Mouse (Mus musculus) C2C12 (cell line): ENCODE measurements around the gene Chst15. TPM values are rescaled to one million over a fixed set of nuclear protein-coding genes. Genes with fewer than 3 reads are reported as not detected.

Experiments
- H3K27me3 ChIP-seq: one replicate; pipeline ENCODE4 v1.6.1; 2011; ENCODE audit not compliant: control insufficient read depth, insufficient read depth, insufficient read length
- H3K36me3 ChIP-seq: one replicate; pipeline ENCODE4 v1.6.1; 2011; ENCODE audit not compliant: control insufficient read depth, insufficient read depth
- H3K4me3 ChIP-seq: one replicate; pipeline ENCODE4 v1.5.1; 2011; ENCODE audit warnings: mild to moderate bottlenecking, control low read depth; ENCODE audit not compliant: poor library complexity, insufficient read depth, severe bottlenecking
- H3K79me2 ChIP-seq: one replicate; pipeline ENCODE4 v1.6.1; 2011; ENCODE audit not compliant: control insufficient read depth, insufficient read depth
- H3K79me3 ChIP-seq: one replicate; pipeline ENCODE4 v1.6.1; 2011; ENCODE audit warnings: low read depth, control low read depth
- H3ac ChIP-seq: one replicate; pipeline ENCODE3; 2011; ENCODE audit warnings: low read depth; ENCODE audit not compliant: control insufficient read depth, insufficient read length
- CEBPB ChIP-seq: IDR thresholded peaks from one replicate; pipeline ENCODE4 v1.6.1; 2011; ENCODE audit warnings: low read depth, mild to moderate bottlenecking, control low read depth, moderate library complexity
- CTCF ChIP-seq: IDR thresholded peaks from one replicate; pipeline ENCODE4 v1.5.1; 2011; ENCODE audit not compliant: control insufficient read depth, insufficient read depth, insufficient read length
- FOSL1 ChIP-seq: IDR thresholded peaks from one replicate; pipeline ENCODE4 v1.8.0; 2011; ENCODE audit warnings: mild to moderate bottlenecking, low read length; ENCODE audit not compliant: poor library complexity, insufficient read depth, severe bottlenecking
- MAX ChIP-seq: IDR thresholded peaks from one replicate; pipeline ENCODE4 v1.6.1; 2011; ENCODE audit warnings: mild to moderate bottlenecking, control low read depth
- MYOD1 ChIP-seq: IDR thresholded peaks from one replicate; pipeline ENCODE4 v1.6.1; 2011; ENCODE audit warnings: low read depth; ENCODE audit not compliant: control insufficient read depth, insufficient read length
- MYOG ChIP-seq: IDR thresholded peaks from one replicate; pipeline ENCODE4 v1.6.1; 2011; ENCODE audit not compliant: control insufficient read depth, insufficient read length; ENCODE audit errors: extremely low read depth
- USF1 ChIP-seq: IDR thresholded peaks from one replicate; pipeline ENCODE4 v1.6.1; 2011; ENCODE audit warnings: low read depth, mild to moderate bottlenecking, control low read depth, moderate library complexity
- polyA plus RNA-seq: library from polyadenylated mRNA; unstranded; fragments of >200 nt; fragmentation: generic; extraction: Trizol; gene quantifications from one replicate; pipeline ENCODE4 v1.2.1, GENCODE M21; 2012; ENCODE audit warnings: missing spikeins

Gene Chst15
- polyA plus RNA-seq, 1 experiment = 8.9 TPM

DNA sequence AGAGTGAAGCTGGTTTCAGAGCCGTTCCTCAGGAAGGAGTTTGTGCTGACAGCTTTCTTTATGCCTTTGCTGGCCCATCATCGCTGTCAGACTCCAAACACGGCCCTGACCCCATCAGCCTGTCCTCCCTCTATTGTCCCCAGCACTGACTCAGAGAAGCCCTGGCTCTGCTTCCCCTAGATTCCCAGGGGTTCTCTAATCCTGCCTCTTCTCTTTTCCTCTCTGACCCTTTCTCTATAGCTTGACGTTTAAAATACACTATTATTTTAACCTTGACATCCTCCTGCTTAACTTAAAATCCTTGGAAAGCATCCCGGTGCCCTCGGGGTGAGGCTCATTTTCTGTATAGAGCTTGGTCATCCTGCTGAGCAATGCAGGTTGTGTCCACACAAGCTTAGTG is 117.3 kb downstream of the Chst15 start:
- H3K36me3 ChIP-seq = no peaks in the 10 kb centered on the region
- H3ac ChIP-seq = no peak overlapping the region
- TF ChIP-seq CTCF = no peak
- TF ChIP-seq USF1 = no peak
- no peaks in the 10 kb centered on the region for H3K79me3 ChIP-seq
- H3K27me3 ChIP-seq = peaks cover 41% of the 10 kb centered on the region
- no peak overlapping the region for H3K4me3 ChIP-seq
- H3K79me2 ChIP-seq = no peaks in the 10 kb centered on the region

GRCm38 (mm10) chr7:132198806-132199205 is 118.2 kb downstream of the Chst15 start:
- no peak for TF ChIP-seq MYOD1
- no peak for TF ChIP-seq FOSL1
- Histone ChIP-seq H3K79me2 (no peaks in the 10 kb centered on the region), H3ac (no peak overlapping the region), H3K36me3 (no peaks in the 10 kb centered on the region), H3K79me3 (no peaks in the 10 kb centered on the region), H3K27me3 (peaks cover 41% of the 10 kb centered on the region), H3K4me3 (no peak overlapping the region)

DNA sequence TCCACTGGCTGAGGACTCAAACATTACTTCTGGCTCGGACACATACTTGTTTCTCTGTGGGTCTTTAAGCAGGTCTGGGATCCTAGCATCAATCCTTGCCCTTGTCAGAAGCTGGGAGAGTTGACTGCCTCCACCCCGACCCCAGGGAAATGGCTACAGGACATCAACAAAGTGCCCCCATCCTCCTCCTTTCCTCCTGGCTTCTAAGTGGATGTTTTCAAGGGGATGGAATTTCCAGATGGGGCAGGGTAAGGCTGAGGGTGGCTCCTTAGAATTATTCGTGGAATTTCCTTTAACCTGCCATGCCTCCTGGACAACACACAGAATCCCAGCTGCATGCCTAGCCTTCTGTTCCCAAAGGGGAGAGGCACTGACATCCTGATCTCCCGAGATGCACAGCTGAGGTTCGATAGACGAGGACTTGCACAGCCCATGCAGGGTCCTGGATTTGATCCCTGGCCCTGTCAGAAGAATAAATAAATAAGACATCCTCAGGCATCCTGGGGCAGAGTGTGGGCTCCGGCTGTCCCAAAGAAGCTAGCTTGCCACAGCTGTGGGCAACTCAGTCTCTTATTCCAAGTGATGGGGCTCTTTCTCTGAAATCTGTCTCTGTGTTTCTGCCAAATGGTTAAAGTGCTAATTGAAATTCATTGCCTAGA is 119.1 kb downstream of the Chst15 start:
- H3K36me3 ChIP-seq = no peaks in the 10 kb centered on the region
- no peaks in the 10 kb centered on the region for H3K79me3 ChIP-seq
- no peak for TF ChIP-seq CTCF
- no peak for TF ChIP-seq USF1
- TF ChIP-seq CEBPB = no peak
- TF ChIP-seq MAX = no peak
- TF ChIP-seq MYOD1 = no peak
- no peak for TF ChIP-seq FOSL1
- TF ChIP-seq MYOG = no peak
- no peak overlapping the region for H3K4me3 ChIP-seq
- no peak overlapping the region for H3ac ChIP-seq
- no peaks in the 10 kb centered on the region for H3K79me2 ChIP-seq
- peaks cover 41% of the 10 kb centered on the region for H3K27me3 ChIP-seq

DNA sequence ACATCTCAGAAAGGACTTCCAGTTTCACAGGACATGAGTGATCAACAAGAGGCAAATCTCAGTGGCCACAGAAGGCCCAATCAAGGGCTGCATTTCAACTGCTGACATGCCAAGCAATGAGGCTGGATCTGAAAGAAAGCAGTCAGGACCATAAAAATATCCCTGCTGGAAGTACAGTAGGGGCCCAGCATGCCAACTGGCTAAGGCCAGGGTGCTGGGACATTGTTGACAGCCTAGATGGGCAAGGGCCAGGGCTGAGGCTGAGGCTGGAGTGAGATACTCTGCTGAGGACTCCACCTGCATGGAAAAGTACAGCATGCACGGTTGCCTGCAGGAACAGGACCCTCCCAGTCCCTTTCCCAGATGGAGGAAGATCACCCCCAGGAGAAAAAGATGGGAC is 120.4 kb downstream of the Chst15 start:
- no peak for TF ChIP-seq MYOD1
- TF ChIP-seq CTCF = no peak
- no peak for TF ChIP-seq CEBPB
- no peak for TF ChIP-seq MAX
- no peak for TF ChIP-seq MYOG
- no peak for TF ChIP-seq USF1
- TF ChIP-seq FOSL1 = no peak
- H3K79me3 ChIP-seq = no peaks in the 10 kb centered on the region
- H3K27me3 ChIP-seq = peaks cover 28% of the 10 kb centered on the region
- no peaks in the 10 kb centered on the region for H3K79me2 ChIP-seq
- H3K4me3 ChIP-seq = no peak overlapping the region
- H3K36me3 ChIP-seq = no peaks in the 10 kb centered on the region
- H3ac ChIP-seq = no peak overlapping the region

DNA sequence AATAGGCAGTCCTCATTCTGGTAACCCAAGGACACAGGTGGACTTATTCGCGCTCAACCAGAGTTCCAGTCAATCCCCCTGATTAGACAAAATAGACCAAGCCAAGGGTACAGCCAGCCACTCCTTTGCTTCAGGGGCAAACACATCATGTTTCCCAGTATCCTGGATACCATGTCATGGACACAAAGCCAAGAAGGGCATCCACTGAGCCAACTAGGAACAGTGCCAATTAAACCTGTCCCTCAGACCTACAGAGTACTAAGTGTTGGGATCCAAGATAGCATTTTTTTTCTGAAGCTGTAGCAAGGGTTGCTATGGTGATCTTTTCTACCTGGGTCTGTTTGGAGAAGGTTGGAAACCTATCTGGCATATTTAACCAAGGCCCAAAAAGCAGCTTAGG is 123.4 kb downstream of the Chst15 start:
- Histone ChIP-seq H3K27me3 (peaks cover 23% of the 10 kb centered on the region), H3K79me2 (no peaks in the 10 kb centered on the region), H3K36me3 (no peaks in the 10 kb centered on the region), H3K79me3 (no peaks in the 10 kb centered on the region), H3ac (no peak overlapping the region), H3K4me3 (no peak overlapping the region)
- TF ChIP-seq CTCF (no peak), MYOD1 (no peak), MAX (no peak), CEBPB (no peak), USF1 (no peak), FOSL1 (no peak), MYOG (no peak)

DNA sequence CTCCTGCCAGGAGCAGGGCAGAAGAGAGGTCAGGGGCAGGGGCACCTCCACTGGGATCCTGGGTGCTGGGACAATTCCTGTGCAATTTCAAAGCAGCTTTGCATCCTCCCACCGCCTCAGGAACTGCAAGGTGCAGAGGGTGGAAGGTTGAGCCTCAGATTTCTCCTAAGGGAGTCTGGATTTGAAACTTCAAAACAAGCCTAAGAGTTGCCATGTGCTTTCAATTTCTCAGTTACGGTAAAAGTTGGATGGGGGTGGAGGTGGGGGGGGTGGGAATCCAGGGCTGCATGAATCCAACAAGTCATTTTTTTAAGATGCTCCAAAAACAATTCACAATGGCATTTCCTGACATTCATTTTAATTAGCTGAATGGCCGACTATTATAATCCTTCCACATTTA is 129.6 kb downstream of the Chst15 start:
- H3K36me3 ChIP-seq = no peaks in the 10 kb centered on the region
- H3K79me3 ChIP-seq = no peaks in the 10 kb centered on the region
- no peak overlapping the region for H3K4me3 ChIP-seq
- no peaks in the 10 kb centered on the region for H3K79me2 ChIP-seq
- H3K27me3 ChIP-seq = peaks cover 46% of the 10 kb centered on the region
- H3ac ChIP-seq = no peak overlapping the region
- no peak for TF ChIP-seq MAX
- TF ChIP-seq MYOD1 = no peak
- TF ChIP-seq FOSL1 = no peak
- no peak for TF ChIP-seq CTCF
- no peak for TF ChIP-seq CEBPB
- TF ChIP-seq MYOG = no peak

Other genes starting within 250 kb of the Chst15 start
- not detected for gene Cpxm2, start 162.5 kb downstream of the Chst15 start, polyA plus RNA-seq